8 mouse cellular contexts compared by ENCODE assay signal in genomic region chr19:24225305-24225696, GRCm38 (mm10). TPM values are rescaled to one million over a fixed set of nuclear protein-coding genes. Genes with fewer than 3 reads are reported as not detected.
DNase-seq lines count a peak whose midpoint lies in the region; ATAC-seq and TF ChIP-seq lines count a peak whose summit lies in the region.

No protein-coding gene starts in this region.

- H3K9ac ChIP-seq in limb, embryonic 13.5 days: no peak overlapping the region
- H3K9ac ChIP-seq in midbrain, embryonic 12.5 days (replicated peaks): no peak overlapping the region

- peak overlapping the region; percentile 88 for H3K4me2 ChIP-seq in limb, embryonic 13.5 days (replicated peaks)
- H3K4me2 ChIP-seq in midbrain, embryonic 12.5 days (replicated peaks): peak overlapping the region; percentile 80

- H3K27ac ChIP-seq in spleen, adult 2 months (ENCODE audit: insufficient read depth, low read length): no peak overlapping the region
- peak overlapping the region; percentile 83 for H3K27ac ChIP-seq in hindbrain, embryonic 10.5 days
- H3K27ac ChIP-seq in limb, embryonic 13.5 days: no peak overlapping the region
- no peak overlapping the region for H3K27ac ChIP-seq in midbrain, embryonic 12.5 days (replicated peaks)

- H3K9me3 ChIP-seq in hindbrain, embryonic 10.5 days: no peaks in the 10 kb centered on the region
- no peaks in the 10 kb centered on the region for H3K9me3 ChIP-seq in limb, embryonic 13.5 days
- no peaks in the 10 kb centered on the region for H3K9me3 ChIP-seq in midbrain, embryonic 12.5 days

- no peaks in the 10 kb centered on the region for H3K27me3 ChIP-seq in spleen, adult 2 months (ENCODE audit: control insufficient read depth, insufficient read depth, low read length)
- H3K27me3 ChIP-seq in hindbrain, embryonic 10.5 days (ENCODE audit: insufficient read depth, poor library complexity, severe bottlenecking): peaks cover 47% of the 10 kb centered on the region
- H3K27me3 ChIP-seq in limb, embryonic 13.5 days: peaks cover 53% of the 10 kb centered on the region
- peaks cover 47% of the 10 kb centered on the region for H3K27me3 ChIP-seq in midbrain, embryonic 12.5 days

- H3K4me3 ChIP-seq in spleen, adult 2 months (ENCODE audit: extremely low read depth, insufficient read depth, insufficient read length): peak overlapping the region; percentile 41; the same call in 1 of the 2 replicates
- peak overlapping the region; percentile 65 for H3K4me3 ChIP-seq in hindbrain, embryonic 10.5 days
- peak overlapping the region; percentile 51 for H3K4me3 ChIP-seq in limb, embryonic 13.5 days
- peak overlapping the region; percentile 48 for H3K4me3 ChIP-seq in midbrain, embryonic 12.5 days

- TF ChIP-seq CTCF in spleen, adult 2 months (IDR thresholded peaks at IDR 0.05; ENCODE audit: extremely low read depth, insufficient read depth, insufficient read length, insufficient replicate concordance): no peak

- ATAC-seq in limb, embryonic 13.5 days (ENCODE audit: low FRiP score, low read depth): peak; percentile 64; the same call in 1 of the 2 replicates
- ATAC-seq in midbrain, embryonic 12.5 days (ENCODE audit: low FRiP score, low read depth): 0 out of 2 replicates have a peak, but pooled peaks have one; percentile 30

- DNase-seq in spleen, adult 2 months (ENCODE audit: low read depth in 1 of 2, low spot score in 2 of 2): no peak
- no peak for DNase-seq in spleen, postnatal 10 days (ENCODE audit: low spot score in 2 of 2)
- DNase-seq in fat pad, adult 2 months (ENCODE audit: extremely low read depth, low read depth, low spot score): peak; percentile 43
- peak; percentile 53 for DNase-seq in hindbrain, embryonic 10.5 days (ENCODE audit: low spot score)
- DNase-seq in urinary bladder, postnatal 10 days (ENCODE audit: low spot score): peak; percentile 38
- DNase-seq in cerebellum, adult 11-12 months: no peak

- no peaks in the 10 kb centered on the region; the same call in 1 of the 2 replicates for H3K4me1 ChIP-seq in spleen, adult 2 months (ENCODE audit: control insufficient read depth, insufficient read depth, insufficient read length)
- H3K4me1 ChIP-seq in hindbrain, embryonic 10.5 days (replicated peaks): peaks cover 27% of the 10 kb centered on the region
- H3K4me1 ChIP-seq in limb, embryonic 13.5 days: peaks cover 19% of the 10 kb centered on the region
- H3K4me1 ChIP-seq in midbrain, embryonic 12.5 days: peaks cover 15% of the 10 kb centered on the region

- no peak for TF ChIP-seq POLR2A in spleen, adult 2 months (IDR thresholded peaks at IDR 0.05; ENCODE audit: low read depth, low read length)

- no peaks in the 10 kb centered on the region for H3K36me3 ChIP-seq in spleen, adult 2 months (ENCODE audit: control insufficient read depth, insufficient read depth, low read length)
- no peaks in the 10 kb centered on the region for H3K36me3 ChIP-seq in hindbrain, embryonic 10.5 days
- H3K36me3 ChIP-seq in limb, embryonic 13.5 days: no peaks in the 10 kb centered on the region
- no peaks in the 10 kb centered on the region for H3K36me3 ChIP-seq in midbrain, embryonic 12.5 days

- 2% methylated on average over 17 of the region's 17 CpGs for WGBS in spleen, adult 2 months
- under 1% methylated on average over 17 of the region's 17 CpGs for WGBS in hindbrain, embryonic 10.5 days
- WGBS in limb, embryonic 13.5 days: 2% methylated on average over 17 of the region's 17 CpGs
- WGBS in midbrain, embryonic 12.5 days: under 1% methylated on average over 17 of the region's 17 CpGs

RNA-seq across cellular contexts. Expression of gene Tjp2, which starts 0.5 kb away (rescaled TPM):
- 2.4 and 3.6 TPM in 2 replicates for polyA plus RNA-seq in spleen, adult 2 months (2012; rRNA removed)
- polyA plus RNA-seq in hindbrain, embryonic 10.5 days (2016; fragmentation: Nextera tagmentation; extraction: Ambion mirVana): 26.7 and 30.0 TPM in 2 replicates
- polyA plus RNA-seq in limb, embryonic 13.5 days (2015; fragmentation: Nextera tagmentation; extraction: Ambion mirVana): 14.5 and 17.3 TPM in 2 replicates
- 28.0 and 33.6 TPM in 2 replicates for polyA plus RNA-seq in midbrain, embryonic 12.5 days (2016; fragmentation: Nextera tagmentation; extraction: Ambion mirVana)

RNA-seq across cellular contexts. Expression of gene Fxn, which starts 55.1 kb away (rescaled TPM):
- 6.2 and 9.1 TPM in 2 replicates for polyA plus RNA-seq in spleen, adult 2 months (2012; rRNA removed)
- polyA plus RNA-seq in hindbrain, embryonic 10.5 days (2016; fragmentation: Nextera tagmentation; extraction: Ambion mirVana): 56.7 and 58.1 TPM in 2 replicates
- polyA plus RNA-seq in limb, embryonic 13.5 days (2015; fragmentation: Nextera tagmentation; extraction: Ambion mirVana): 56.6 and 60.8 TPM in 2 replicates
- 42.5 and 49.4 TPM in 2 replicates for polyA plus RNA-seq in midbrain, embryonic 12.5 days (2016; fragmentation: Nextera tagmentation; extraction: Ambion mirVana)

Comparison
In these comparisons a context has a peak if more than half of its experiments do, and no peak if none do; other contexts are left out.
1. DNase-seq: peak in fat pad, adult 2 months (single experiment), hindbrain, embryonic 10.5 days (single experiment) and urinary bladder, postnatal 10 days (single experiment); none in spleen, adult 2 months (0 of 2), spleen, postnatal 10 days (0 of 2) and cerebellum, adult 11-12 months (single experiment).
2. Peak in every context shown above with its lines, with median percentiles within 50 percentile points of each other: H3K4me3 ChIP-seq.